Mouse (Mus musculus) ES-Bruce4 (cell line): ENCODE measurements at regions not wholly inside any gene's neighbourhood (a gene's known extent, or its start where the extent isn't known, plus 50 kb on each side); places are given as distances from the start of the nearest gene placed in this dataset.

Source experiments
- CTCF ChIP-seq: IDR thresholded peaks from one replicate; pipeline ENCODE4 v1.8.1; 2011; ENCODE audit warnings: low read depth, low read length
- EP300 ChIP-seq: IDR thresholded peaks from 2 replicates; pipeline ENCODE4 v1.6.1; 2011; ENCODE audit warnings: low read depth, low read length; ENCODE audit not compliant: insufficient read depth

- TF ChIP-seq CTCF (no peak), EP300 (no peak)
Observed at GRCm38 (mm10) chr8:24212216-24213200, 513.1 kb downstream of the Adam3 start.
